Mouse (Mus musculus) adipocyte (in vitro differentiated cells): ENCODE measurements at regions not wholly inside any gene's neighbourhood (a gene's known extent, or its start where the extent isn't known, plus 50 kb on each side); places are given as distances from the start of the nearest gene placed in this dataset.

Experiments used
- DNase-seq: peaks from one replicate; pipeline ENCODE4 v3.0.0-alpha.2; 2016; ENCODE audit warnings: low spot score

DNA sequence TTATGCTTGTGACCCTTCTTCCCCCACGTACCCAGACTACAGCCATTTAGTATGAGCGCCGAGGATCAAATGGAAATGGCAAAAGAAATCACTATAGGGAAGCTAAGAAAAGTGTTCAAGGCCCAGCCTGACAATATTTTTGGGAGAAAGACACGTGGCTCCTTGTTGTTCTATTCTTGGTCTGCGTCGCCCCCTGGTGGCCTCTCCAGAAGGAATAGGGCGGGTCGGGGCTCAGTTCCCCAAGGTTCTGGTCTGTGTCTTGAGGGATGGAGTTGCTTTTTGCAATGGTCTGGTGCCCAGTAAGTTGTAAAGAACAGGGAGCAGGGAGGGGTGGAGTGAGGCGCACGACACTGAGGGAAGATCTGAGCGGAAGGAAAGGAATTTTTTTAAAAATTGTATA, 264.4 kb upstream of the Nfe2l3 start:
- peak; percentile 95 for DNase-seq

DNA sequence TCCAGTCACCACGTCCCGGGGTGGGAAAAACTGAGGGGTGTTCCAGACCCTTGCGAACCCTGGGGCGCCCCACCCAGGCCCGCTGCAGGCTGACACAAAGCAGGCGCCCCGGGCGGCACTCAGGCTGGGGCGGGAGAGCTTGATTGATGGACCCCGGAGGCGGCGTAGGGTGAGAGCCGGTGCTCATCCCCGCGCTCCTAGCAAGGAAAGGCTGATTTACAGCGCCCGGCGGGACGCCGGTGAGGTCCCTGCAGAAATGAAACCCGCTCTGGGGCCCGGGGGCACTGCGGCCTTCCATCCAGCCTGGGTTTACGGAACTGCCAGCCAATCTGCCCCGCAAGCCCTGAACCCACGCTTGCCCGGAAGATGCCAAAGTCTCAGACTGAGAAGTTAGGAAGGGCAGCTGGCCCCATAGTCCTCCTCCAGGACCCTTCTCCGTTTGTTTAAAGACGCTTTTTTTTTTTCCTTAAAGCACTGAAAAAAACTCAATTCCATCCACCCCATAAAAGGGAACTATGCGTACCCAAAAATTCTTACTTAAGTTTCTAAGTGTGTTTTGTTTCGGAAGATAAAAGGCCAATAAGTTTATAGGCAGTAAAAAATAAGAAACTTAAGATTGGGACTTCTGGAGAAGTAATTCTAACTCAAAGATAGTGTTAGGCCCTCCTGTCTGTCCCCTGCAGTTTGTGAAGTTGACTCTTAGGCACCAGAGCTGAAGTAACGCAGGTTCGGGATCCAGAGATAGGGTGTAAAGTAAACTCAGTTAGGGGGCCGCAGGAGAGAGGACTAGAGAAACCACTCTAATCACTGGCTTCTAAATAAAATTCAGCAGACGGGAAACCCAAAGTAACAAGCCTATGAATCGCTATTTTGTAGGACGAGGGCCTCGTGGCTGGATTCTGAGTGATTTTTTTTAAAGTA, 263.4 kb upstream of the Nfe2l3 start:
- no peak for DNase-seq

DNA sequence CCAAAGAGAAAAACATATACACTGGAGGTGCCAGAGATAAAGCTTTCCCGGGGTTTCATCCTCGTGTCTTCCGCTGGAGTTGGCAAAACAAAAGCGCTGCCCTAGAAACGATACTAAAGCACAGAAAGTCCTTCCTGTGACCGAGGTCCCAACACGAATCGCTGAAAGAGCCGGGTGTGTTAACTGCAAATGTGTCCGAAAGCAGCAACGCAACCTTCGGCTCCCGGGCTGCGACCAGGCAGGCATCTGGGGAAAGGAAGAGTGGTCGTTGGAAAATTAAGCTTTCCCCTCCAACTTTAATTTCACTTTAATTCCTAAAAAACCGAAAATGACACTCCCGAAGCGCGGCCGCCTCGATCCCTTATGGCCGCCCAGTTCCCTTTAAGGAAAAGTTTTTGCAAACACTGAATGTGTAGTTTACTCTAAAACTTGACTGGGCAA, 262.5 kb upstream of the Nfe2l3 start:
- DNase-seq, result peak; percentile 69

DNA sequence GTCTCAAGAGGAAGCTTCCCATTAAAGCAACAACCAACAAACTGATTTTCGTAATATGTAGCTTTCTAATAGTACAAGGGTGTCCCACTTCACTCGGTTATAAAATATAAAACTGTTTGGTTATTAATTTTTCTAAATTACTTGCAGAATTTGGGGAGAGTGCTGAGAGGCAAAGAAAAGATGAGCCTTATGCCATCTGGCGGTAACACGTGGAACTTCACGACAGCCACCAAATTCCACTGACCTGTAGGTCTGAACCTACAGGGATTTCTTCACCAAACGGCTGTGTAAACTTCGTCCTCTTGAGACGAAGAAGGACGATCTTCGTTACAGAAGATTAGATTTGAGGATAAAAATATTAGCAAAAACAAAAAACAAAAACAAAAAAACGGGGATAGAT, 262.1 kb upstream of the Nfe2l3 start:
- peak; percentile 95 for DNase-seq

DNA sequence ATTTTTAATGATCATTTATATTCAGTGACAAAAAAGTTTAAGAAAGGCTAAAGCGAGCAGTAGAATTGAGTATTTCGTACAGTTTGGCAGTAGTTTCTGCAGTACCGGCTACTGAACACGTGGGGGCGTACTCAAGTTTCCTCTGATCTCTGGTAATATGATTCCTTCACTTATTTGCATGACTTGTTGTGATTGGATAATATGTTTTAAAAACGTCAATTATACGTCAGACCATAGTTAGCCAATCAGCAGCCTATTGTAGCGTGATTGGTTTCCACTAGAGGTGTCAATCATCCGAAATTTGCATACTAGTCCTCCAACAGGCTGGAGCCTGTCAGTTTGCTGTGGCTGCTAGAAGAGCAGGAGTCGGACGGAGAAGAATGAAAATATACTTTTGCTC, 261.6 kb upstream of the Nfe2l3 start:
- peak; percentile 99 for DNase-seq

DNA sequence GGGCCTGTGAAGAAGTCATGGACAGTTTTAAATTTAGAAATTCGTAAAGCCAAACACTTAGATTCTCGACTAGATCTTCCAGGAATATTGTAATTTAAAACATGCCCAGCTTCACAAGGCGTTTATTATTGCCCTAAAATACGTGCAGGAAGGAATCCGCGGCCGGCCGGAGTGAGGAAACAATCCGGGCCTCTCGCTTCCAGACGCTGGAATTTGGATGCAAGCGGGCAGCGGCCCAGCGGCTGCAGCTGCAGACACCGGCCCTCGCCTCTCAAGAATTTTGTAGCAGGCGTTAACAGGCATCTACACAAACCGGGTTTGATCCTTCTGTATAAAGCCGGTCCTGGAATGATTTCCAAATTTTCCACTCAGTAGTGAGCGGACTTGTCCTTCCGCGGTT, 260.7 kb upstream of the Nfe2l3 start:
- peak; percentile 87 for DNase-seq

DNA sequence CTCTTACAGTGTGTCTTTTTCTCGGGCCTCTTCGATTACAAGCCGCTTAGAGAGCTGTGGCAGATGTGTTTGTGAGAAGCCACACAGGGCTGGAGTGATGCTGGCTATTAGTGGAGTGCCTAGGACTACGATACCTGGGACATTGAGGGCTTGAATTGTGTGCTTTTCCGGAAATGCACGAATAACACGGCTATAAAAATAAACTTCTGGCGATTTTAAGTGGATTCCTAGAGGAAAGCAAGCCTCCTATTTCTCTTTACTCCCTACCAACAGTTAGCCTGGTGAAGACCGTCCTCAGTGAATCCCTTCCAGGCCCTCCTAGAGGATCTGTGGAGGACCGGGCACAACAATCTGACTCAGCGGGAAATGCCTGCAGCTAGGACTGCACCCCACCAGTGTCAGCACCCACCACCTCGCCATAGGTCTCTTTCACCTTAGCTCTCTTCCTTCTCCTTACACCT, 260.1 kb upstream of the Nfe2l3 start:
- peak; percentile 76 for DNase-seq

DNA sequence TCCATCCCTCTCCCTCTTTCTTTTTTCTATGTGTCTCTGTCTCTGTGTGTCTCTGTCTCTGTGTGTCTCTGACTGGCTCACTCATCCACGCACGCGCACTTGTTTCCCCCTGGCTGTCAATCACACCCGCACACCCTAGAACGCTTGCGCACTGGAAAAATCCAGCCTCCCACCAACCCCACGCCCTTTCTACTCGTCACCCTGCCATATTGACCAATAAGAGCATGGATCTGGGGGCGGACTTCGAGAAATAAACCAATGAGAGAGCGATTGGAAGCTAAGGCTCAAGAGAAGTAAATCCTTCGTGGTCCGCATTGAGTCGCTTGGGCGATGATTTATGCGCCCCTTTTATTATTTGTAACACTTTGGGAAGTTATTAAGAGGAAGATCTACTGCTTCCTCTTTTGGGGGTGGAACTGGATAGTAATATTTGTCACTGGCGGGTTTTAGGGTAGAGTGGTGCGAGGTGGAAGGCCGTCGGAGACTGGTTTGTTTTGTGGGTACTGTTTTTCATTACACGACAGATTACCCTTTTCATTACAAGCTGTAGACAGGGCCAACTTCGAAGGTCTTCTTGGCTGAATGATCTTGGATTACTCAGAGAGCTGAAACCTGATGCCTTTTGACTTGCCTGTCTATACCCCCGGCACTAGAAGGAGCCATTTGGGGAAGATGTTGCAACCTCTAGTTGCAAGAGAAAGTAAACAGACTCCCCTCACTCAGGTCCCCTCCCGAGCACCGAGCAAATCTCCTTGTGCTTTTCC, 259.4 kb upstream of the Nfe2l3 start:
- DNase-seq, result peak; percentile 100

DNA sequence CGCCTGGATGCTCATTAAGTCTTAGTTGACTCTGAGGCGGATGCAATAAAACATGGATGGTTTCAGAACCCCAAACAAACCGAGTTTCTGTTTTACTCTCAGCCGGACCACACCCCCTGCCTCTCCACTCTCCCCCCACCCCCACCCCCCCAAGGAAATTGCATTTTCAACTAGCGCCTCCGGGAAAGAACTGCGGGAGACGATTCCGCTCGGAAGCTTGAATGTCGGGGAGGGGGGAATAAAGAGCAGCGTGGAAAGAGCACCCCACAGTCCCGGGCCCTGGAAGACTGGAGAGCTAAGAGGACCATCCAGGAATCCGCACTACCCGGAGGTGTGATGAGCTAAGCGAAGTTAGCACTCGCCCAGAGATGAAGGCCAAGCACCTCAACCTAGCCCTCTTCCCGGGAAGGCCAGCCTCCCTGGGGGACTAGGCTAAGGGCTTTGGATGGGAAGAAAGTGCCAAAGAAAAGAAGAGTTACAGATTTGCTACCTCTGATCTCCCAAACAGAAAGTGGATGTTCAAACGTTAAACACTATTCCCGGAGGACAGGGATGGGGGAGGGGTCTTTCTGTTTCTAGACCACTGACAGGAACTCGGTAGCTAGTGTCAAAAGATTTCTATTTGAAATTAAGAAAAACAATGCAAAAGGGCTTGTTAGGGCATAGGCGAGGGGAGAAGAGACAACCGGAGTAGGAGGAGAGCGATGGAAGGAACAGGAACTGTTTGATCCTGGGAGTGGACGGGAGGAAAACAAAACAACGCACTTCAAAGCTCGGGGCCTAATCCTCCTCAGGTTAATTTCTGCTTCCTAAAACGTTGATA, 258.6 kb upstream of the Nfe2l3 start:
- peak; percentile 40 for DNase-seq

DNA sequence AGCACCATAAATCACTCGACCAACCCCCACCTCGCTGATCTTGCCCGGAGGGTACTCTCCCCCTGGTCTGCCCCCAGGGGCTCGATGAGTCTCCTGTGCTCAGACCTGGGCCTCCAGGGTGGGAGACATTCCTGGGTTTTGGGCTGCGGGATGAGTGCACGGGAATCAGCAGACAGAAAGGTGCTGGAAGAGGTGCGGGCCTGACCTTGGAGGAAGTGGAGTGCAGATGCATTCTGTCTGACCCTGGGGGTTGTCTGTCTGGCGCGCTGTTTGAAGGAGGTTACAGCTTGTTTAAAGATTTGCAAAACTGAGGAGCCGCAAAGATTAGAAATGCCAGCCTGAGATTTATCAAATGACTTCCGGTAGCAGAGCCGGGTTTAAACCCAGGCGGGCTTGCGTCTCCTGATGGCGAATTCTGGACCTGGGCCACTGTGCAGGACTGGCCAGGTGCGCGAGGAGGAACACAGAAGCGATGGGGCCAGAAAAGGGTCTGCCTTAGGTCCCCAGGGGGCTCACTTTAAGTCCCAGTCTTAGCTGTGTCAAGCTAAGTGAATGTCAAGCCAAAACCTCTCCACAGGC, 257.9 kb upstream of the Nfe2l3 start:
- DNase-seq, result no peak

DNA sequence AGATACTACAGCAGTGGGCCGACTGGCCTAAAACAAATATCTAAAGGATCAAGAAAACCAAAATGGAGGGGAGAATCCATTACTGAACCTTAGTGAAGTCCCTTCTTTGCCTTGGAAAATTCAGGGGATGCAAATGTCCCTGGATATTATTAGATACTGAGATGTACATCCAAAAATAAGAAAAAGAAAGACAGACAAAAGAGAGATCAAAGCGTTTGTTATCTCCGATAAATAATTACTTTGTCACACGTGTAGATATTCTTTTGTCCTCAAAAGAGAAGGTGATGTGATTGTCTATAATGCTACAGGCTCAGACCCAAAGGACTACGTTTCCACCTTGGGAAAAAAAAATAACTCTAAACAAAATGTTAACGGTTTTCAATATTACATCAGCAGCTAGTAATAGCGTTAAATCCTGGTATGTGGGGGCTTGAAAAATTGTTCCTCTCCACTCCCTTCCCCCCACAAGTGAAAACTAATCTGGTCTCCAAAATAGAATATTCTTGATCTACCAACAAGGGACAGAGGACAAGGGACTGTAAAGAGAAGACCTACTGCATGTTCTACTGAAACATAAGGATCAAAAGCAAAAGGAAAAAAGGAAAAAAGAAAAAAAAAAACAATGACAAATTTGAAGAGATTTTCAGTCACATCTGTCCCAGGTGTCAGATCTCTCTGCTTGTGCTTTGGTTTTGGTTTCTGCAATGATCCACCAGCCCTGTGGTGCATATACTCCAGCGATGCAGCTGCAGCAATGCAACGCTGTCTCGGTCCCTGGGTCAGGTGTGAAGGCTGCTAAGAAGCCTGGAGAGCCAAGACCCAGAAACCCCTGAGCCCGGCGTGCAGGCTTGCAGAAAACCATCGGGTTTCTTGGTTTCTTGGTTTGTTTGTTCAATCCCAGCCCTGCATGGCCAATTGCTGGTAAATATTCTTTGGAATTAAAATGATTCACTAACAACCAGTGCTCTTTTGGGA, 256.6 kb upstream of the Nfe2l3 start:
- no peak for DNase-seq

DNA sequence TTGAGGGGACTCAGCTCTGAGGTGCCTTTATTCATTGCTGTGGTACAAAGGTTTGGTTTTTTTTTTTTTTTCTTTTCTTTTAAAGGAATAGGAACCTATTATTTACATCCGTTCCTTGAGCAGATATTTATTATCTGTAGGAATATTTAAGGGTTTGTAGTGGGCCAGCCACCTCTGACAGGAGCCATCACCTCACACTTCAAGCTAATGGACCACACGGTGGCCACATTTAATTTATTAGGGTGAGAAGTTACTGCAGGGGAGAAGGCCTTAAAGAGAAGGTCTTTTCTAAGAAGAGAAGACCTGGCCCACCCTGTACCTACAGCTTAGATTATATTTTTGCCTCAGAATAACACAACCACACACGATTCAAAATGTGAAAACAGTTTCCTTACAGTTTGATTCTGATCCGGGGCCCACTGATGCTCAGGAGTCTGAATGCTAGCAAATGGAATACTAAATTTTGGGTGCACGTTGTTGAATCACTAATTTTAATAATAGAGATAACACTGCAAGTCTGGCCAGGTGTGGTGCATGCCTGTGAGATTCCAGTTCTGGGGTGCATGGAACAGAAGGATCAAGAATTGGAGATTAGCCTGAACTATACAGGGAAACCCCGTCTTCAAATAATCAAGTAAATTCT, 255.6 kb upstream of the Nfe2l3 start:
- no peak for DNase-seq

DNA sequence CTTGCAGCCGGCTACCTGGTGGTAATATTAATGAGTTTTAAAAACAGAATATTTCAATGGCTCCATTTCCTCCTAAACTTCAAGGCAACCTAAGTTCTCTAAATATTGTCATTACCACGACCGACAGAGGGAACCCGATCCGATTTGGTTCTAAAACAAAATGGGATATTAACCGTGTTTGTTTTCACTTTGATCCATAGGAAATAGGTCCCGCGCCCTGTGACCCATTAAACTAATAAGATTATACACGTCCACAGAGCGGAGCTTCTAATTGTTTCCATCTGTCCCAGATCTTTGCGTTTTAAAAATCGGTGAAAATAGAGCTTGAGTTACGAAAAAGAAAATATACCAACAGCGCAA, 254.8 kb upstream of the Nfe2l3 start:
- DNase-seq, result no peak

DNA sequence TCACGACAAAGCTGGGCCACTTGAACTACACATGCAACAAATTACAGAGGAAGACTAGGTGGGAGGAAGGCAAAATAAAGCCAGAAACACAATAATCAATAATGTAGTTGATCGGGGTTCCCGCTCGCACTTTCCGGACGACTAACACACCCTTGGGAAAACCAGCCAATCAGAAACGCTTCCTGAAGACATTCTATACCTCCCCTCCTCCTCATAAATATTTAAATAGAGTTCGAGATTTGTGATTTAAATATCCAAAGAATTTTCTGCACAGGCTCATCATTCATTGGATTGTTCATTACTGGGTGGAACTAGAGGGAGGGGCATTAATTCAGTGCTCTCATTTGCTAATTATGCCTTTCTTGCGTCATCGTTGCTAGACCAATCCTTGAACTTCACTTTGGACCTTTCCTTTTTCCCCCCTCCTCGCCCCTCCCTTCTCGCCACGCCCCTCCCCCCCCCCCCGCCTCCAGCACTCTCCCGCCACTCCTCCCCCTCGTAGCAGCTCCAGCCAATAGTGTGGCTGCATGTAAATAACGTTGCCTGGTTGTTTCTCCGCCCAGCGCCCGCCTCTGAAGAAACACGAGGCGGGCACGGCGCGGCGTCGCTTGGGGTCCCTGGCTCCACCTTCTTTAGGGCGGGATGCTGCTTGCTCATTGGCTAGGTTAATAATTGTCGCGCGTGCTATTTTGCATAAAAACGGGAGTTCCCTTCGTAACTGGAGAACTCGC, 254.2 kb upstream of the Nfe2l3 start:
- peak; percentile 100 for DNase-seq

DNA sequence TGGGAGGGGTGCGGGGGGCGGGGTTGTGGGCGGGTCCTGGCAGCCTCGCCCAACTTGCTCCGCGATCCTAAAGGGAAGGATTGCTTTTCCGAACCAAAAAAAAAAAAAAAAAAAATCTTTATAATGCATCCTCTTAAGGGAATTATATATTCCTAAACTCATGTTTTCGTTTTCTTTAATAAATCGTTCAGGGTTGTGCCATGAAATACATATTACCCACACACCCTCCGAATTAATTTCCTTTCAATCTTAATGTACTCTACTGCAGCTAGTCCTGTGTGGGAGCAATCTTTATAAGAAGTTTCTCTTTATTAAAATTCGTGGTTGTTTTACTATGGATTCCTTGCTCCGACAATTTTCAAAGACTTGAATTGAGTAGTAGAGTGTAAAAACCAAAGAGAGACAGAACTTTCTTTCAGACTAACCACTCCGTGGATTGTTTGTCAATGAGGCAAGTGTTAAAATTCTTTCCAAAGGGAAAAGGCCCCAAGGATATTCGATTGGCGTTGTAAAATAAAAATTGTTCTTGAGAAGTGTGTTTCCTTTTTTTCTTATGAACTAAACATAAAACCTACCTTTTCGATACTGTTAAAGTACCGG, 253.6 kb upstream of the Nfe2l3 start:
- DNase-seq, result no peak

DNA sequence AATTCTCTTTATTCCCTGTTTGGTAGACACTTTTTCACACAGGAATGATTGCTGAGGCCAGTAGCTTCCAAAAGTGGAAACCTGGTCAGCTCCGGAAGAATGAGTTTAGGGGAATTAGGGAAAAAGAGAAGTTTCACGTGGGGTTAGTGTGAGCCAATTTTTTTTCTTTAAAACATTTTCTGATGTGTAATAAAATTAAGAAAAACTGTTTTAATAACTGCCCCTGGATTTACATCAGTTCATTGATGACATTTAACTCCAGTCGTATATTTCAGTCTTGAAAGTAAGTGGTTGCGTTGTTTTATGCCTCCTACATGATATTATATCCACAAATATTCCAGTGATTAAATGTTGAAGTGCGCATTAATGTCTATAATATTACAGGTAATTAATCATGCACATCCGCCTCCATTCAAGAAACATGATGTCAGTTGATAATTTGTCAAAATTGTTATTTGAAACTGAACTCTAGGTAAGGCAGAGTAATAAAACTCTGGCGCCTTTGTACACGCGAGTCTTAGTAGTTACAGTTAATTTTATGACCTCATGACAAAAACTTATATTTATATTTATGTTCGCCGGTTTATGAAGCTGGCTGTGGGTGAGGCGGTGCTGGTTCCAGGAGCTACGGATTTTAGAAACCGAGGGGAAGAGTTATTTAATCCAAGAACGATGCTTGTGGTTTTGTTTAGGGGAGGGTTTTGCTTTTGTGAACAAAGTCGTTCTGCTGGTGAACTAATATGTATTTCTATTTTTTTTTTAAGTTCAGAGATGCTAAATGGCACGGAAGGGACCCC, 252.5 kb upstream of the Nfe2l3 start:
- DNase-seq, result no peak

DNA sequence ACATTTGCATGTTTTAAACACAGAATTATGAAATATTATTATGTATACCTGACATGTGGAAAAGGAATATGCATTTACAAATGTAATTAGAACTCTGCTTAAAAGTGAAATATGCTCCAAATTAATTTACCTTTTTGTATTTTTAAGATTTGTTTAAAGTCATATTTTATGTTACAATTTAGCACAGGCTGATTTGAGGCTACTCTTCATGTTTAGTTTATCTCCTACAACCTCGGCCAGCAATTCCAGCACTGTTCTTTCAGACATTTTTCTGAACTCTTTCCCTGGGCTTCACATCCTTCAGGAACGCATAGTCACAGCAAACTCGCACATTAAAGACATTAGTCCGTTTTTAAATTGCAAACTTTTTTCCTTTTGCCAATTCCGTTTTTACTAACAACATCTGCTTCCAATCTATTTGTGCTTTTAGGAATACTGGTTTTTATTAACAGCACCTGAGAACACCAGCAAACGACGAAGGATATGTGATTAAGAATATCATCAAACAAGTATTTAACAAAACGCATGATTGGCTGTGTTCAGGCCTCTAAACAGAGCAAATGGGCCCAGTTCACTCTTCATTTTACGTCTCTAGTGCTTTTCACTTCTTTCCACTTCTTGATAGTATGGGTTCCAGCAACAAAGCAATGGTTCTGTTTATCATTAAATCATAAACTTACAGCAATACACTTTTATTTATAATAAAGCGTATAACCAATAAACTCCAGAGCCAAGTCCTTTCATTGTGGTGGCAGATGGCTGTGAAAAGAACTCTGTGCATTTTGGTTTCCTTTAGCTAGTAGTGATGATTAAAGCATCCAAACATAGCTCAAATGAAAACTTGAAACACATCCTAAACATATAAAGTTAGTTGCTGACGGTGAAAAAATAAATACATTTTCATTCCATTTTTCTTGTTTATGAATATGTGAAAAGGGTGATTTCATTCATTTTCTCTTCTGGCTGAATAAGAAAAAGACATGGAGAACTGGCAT, 251.3 kb upstream of the Nfe2l3 start:
- no peak for DNase-seq
